Mouse (Mus musculus): Measurements from ENCODE around the gene Col11a2.

Gene Col11a2

GRCm38 (mm10) chr17:34047404-34048050 lies 8.3 kb downstream of the Col11a2 start:
- in situ Hi-C loops (cut with MboI; ENCODE audit: low sequenced_read_pairs), result no loop called here

- in situ Hi-C loops (cut with MboI; ENCODE audit: low sequenced_read_pairs), result no loop called here
Measured at GRCm38 (mm10) chr17:34057224-34057623, 18.0 kb downstream of the Col11a2 start.

GRCm38 (mm10) chr17:34068864-34069263 lies 29.6 kb downstream of the Col11a2 start:
- in situ Hi-C loops (cut with MboI; ENCODE audit: low sequenced_read_pairs), result no loop called here

GRCm38 (mm10) chr17:34072091-34072490 lies 32.9 kb downstream of the Col11a2 start:
- in situ Hi-C loops (cut with MboI; ENCODE audit: low sequenced_read_pairs), result no loop called here

GRCm38 (mm10) chr17:34075271-34075670 lies 36.0 kb downstream of the Col11a2 start:
- in situ Hi-C loops (cut with MboI; ENCODE audit: low sequenced_read_pairs), result no loop called here

GRCm38 (mm10) chr17:34077549-34077948 lies 38.3 kb downstream of the Col11a2 start:
- in situ Hi-C loops (cut with MboI; ENCODE audit: low sequenced_read_pairs), result no loop called here

GRCm38 (mm10) chr17:34078148-34078547 lies 38.9 kb downstream of the Col11a2 start:
- in situ Hi-C loops (cut with MboI; ENCODE audit: low sequenced_read_pairs), result no loop called here

- in situ Hi-C loops (cut with MboI; ENCODE audit: low sequenced_read_pairs), result no loop called here
Measured at GRCm38 (mm10) chr17:34079002-34079401, 39.8 kb downstream of the Col11a2 start.

GRCm38 (mm10) chr17:34079621-34080020 lies 40.4 kb downstream of the Col11a2 start:
- in situ Hi-C loops (cut with MboI; ENCODE audit: low sequenced_read_pairs), result loop anchor here (5.0 kb wide), 1 partner anchor 88 kb away; no protein-coding TSS in a partner anchor

GRCm38 (mm10) chr17:34083104-34083503 lies 43.9 kb downstream of the Col11a2 start:
- in situ Hi-C loops (cut with MboI; ENCODE audit: low sequenced_read_pairs), result loop anchor here (5.0 kb wide), 1 partner anchor 84 kb away; no protein-coding TSS in a partner anchor

- in situ Hi-C loops (cut with MboI; ENCODE audit: low sequenced_read_pairs), result no loop called here
Measured at GRCm38 (mm10) chr17:34087386-34087785, 48.1 kb downstream of the Col11a2 start.

GRCm38 (mm10) chr17:34088124-34088523 lies 48.9 kb downstream of the Col11a2 start:
- in situ Hi-C loops (cut with MboI; ENCODE audit: low sequenced_read_pairs), result no loop called here

GRCm38 (mm10) chr17:34090923-34091322 lies 51.7 kb downstream of the Col11a2 start:
- in situ Hi-C loops (cut with MboI; ENCODE audit: low sequenced_read_pairs), result no loop called here

- in situ Hi-C loops (cut with MboI; ENCODE audit: low sequenced_read_pairs), result no loop called here
Measured at GRCm38 (mm10) chr17:34092197-34092875, 53.1 kb downstream of the Col11a2 start, which contains the start of gene H2-Oa. Gene H2-Oa (plus strand): TSS chr17:34092340.

GRCm38 (mm10) chr17:34093199-34093874 lies 54.1 kb downstream of the Col11a2 start:
- in situ Hi-C loops (cut with MboI; ENCODE audit: low sequenced_read_pairs), result no loop called here

- in situ Hi-C loops (cut with MboI; ENCODE audit: low sequenced_read_pairs), result no loop called here
Measured at GRCm38 (mm10) chr17:34094283-34095035, 55.2 kb downstream of the Col11a2 start.

GRCm38 (mm10) chr17:34096497-34097010 lies 57.3 kb downstream of the Col11a2 start:
- in situ Hi-C loops (cut with MboI; ENCODE audit: low sequenced_read_pairs), result no loop called here

GRCm38 (mm10) chr17:34097272-34097671 lies 58.0 kb downstream of the Col11a2 start:
- in situ Hi-C loops (cut with MboI; ENCODE audit: low sequenced_read_pairs), result no loop called here

- in situ Hi-C loops (cut with MboI; ENCODE audit: low sequenced_read_pairs), result no loop called here
Measured at GRCm38 (mm10) chr17:34098709-34099479, 59.7 kb downstream of the Col11a2 start.

GRCm38 (mm10) chr17:34099531-34099930 lies 60.3 kb downstream of the Col11a2 start:
- in situ Hi-C loops (cut with MboI; ENCODE audit: low sequenced_read_pairs), result no loop called here

Data from CH12F3 (cell line).